Mouse (Mus musculus) frontal cortex, postnatal 25 days (tissue): ENCODE measurements around the gene Mrps33.

Source experiments
- DNase-seq, 2 experiments: peaks; one replicate each; pipeline ENCODE4 v3.0.0; 2022; ENCODE audit warnings: low spot score in 2 of 2

Mrps33 gene

DNA sequence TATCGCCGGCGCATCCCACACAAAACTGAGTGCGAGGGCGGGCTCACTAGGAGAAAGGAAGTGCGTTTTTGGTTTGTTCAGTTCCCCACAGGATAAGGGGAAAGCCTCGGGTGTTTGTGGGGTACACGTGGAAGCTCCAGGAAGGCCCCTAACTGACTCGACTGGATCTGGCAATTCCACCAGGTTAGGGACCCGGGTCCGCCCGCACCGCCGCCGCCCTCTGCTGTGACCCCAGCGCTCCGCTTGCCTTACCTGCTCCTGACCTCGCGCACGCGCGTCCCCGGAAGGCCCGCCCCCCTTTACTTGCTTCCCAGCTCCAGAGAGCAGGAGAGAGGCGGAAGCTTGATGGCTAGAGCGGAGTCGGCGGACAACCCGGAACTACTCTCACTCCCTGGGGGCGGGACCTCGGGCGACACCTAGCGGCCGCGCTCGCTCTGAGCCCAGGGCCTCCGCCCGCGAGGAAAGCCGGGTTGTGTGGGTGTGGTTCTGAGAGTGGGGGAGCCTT is at the start of gene Mrps33:
TSS of gene Mrps33 (minus strand) at position 377 of the 505 bp plus-strand sequence.
- peak; percentile 91 to 95 for DNase-seq

DNA sequence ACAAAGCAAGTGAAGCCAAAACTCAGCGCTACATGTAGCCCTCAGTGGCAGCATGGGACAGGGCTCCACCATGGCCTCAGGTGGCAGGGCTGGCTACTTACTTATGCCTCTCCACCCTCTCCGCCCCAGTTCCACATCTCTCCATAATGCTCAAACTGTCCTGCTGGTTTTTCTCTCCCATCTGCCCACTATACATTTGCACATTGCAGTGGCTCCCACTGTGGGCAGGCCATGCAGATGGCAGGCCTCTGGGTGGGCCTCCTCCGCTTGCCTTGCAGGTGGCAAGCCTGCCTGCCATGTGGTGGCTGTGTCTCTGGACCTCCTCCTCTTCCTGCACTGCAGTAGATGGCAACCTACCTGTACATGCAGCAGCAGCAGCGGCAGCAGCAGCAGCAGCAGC is 38.9 kb upstream of the Mrps33 start:
- no peak for DNase-seq

DNA sequence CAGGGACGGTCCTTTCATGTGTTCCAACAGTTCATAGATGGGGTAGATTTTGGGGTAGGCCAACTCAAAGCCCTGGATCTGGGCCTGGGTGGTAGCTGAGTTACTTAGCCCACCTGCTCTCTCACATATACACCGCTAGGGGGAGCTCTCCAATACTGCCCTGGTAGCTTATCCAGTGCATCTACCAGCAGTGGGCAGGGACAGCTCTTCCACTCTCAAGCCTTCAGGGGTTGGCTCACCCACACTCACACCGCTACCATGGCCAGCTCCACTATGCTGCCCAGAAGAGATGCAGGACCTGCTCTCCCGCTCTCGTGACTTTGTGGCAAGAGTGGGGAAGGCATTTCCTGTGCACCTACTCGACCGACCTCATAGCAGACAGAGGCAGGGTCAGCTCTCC is 38.0 kb upstream of the Mrps33 start:
- DNase-seq = no peak

DNA sequence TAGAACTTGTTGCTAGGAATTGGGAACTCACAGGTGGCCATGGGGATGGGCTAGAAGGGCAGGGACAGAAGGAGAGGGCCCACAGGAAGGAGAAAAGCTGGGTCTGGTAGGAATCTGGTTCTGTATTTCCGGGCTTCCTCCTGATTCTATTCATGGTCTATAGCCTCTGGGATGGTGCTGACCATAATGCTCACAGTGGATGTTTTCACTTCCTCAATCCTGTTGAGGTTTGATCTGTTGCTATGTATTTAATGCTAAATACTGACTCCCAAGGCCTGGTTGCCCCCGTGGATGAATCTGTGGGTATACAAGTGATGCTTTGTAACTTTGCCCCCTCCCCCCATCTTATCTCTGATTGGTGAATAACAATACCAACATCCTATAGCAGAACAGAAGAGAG is 36.8 kb upstream of the Mrps33 start:
- no peak for DNase-seq

DNA sequence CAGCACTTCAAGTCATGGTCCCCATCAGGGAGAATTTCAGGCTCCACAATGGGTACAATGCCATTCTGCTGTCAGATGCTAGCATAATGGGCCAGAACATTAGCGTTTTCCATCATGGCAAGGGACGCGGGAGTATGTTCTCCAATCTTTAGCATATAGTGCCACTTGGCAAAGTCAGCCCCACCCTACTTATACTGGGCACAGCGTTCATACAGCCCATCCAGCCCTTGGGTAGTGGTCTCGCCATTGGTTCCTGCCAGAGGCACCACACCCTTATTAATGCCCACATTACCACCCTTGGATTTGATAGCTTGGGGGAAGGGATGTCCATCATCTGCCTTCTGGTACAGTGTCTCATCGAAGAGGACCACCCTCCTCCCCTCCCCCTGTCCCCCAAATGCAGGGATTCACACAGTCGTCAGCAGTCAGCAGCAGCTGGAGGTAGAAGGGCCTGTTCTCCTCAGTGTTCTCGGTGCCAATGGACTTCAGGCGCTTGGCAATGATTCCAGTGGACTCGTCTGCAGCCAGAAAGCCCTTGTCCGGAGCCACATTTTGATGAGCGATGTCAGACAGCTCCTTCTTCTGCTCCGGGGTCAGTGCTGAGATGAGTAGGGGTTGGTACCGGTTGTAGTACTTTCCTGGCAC is 33.0 kb upstream of the Mrps33 start:
- DNase-seq = no peak

DNA sequence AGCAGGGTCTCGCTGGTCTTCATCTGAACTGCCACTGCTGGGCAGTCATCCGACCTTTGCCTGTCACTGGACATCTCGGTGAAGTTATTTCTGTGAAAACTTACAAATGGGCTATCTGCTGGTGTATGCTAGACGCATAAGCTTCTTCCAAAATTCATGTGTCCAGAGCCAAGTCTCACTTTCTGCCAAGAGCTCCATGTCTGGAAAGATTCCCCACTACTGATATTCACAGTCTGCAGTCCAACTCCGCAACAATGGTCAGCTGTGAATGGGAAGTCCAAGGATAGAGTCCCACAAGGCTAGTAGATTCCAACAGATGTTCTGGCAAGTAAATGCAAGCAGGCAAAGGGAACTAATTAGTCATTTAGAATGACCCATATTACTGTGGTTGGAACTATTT is 17.9 kb upstream of the Mrps33 start:
- no peak for DNase-seq

DNA sequence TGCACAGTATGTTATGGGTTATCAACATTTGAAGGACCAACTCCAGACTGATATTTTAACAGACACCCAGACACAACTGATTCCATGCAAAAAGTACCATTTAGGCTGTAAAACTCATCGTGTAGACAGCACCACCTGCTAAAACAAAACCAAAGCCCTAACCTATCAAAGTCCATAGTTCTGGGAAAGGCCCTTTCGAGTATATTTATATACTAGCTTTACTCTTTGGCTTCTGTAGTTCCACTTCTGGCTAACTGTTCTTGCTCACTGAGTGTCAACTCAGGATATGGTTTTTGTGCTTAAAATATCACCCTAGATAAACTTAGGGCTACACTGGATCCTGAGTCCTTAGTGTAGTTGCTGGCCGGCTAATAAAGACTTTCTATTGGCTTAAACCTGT is 10.5 kb upstream of the Mrps33 start:
- DNase-seq = no peak

DNA sequence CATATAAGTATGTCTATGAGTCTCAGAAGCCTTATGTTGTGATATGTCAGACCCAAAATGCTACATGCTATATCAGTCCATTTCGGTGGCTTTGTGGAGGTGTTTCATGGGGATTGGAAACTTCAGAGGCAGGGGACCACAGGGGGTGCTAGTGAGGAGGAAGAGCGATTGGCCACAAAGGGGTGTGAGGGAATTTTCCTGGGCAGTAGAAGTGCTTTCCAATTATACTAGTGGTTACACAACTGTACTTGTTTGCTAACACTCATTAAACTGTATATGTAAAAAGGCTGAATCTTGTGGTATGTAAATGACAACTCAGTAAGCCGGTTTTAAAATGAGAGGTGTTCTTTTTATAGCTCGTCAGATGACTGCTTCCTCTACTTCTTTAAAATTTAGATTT is 8.1 kb upstream of the Mrps33 start:
- no peak for DNase-seq

DNA sequence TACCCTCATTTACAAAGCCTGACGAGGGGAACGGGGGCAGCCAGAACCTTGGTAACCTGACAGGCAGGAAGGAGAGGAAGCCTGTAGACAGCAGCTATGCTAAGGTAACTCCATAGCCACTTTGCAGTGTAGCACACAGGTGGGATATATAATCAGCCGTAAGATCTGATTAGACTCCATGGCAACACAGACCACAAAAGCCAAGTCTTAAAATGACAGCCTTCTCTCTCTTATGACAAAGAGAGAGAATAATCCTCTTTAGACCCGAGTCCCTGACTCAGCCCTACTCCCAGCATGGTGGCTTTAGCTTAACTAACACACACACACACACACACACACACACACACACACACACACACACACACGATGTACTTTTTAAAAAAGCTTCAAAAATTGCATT is 2.3 kb downstream of the Mrps33 start:
- DNase-seq = no peak

DNA sequence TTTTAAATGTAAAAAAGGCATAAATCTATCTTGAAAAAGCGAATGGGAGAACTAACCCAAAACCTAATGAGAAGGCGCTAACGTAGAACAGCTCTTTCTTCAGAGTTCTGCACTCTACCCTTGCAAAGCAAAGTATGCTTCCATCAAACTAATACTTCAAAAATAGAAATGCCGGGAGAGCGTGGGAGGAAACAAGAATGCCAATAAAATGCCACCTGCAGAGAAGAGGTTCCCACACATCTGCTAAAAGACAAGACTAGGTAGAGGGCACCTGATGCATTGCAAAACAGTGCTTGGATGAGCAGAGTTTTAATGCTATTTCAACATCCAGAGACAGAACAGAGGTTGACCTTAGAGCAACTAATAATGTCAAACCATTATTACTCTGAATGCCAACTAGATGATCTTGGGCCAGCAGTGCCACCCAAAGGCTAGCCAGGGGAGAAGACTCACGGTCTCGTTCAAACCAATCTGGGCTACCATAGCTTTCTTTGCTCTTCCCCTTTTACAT is 3.7 kb downstream of the Mrps33 start:
- no peak for DNase-seq

DNA sequence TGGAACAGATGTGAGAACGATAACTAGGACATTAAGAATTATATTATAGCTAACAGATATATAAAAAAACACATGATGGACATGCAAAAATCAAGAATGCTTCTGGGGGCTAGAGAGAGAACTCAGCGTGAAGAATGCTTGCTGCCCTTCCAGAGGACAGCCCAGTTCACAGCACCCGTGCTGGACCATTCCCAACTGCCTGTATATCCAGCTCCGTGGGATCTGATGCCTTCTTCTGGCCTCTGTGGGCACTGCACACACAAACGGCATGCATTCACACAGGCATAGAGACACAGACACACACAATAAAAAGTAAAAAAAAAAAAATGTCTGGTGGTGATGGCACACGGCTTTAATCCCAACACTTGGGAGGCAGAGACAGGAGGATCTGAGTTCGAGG is 4.5 kb downstream of the Mrps33 start:
- no peak for DNase-seq

DNA sequence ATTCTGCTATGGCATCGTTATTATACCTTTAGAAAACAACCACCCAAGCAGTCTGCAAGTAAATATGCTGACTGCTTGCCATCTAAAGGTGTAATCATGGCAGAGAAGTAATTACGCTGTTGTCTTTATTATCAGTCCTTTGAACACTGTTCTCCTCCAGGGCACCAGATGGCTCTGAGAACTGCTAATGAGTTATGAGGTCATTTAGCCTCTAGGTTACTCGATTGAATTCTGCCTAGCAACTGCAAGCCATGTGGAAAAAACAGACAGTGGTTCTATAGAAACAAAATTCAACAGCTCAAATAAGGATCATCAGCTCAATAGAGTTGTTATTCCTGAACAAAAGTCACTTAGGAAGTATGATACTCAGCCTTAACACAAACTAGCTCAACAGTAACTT is 4.9 kb downstream of the Mrps33 start:
- no peak for DNase-seq

DNA sequence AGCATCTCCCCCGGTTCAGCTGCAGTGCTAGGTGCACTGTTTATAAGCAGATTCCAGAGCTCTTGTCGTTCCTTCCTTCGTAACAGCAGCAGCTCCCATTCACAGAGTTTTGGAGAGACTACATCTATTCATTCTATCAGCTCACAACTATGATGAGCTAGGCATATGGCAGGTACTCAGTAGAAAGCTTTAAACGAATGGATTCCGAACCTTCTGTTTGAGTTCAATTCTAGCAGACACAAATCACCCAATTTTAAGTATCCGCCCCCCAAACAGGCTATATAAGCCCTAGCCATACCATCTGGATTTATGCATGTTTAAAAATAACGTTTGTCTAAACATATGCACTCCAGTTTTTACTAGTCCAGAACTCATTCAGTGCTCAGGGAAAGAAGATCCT is 9.8 kb downstream of the Mrps33 start:
- DNase-seq = no peak

DNA sequence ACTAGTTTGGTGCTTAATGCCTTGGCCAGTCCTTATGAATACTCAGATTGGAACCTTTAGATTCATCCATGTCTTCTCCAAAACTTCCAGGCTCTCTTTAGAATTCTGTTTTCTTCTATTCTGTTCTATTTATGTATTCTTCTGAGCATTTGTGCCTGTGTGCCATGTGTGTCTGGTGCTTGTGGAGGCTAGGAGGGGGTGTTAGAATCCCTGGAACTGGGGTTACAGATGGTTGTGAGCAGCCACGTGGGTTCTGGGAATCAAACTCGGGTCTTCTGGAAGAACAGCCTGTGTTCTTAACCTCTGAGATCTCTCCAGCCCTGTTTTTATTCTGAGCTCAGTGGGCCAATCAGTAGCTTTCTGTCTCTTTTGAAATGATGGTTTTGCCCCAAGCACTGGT is 13.7 kb downstream of the Mrps33 start:
- DNase-seq = no peak

DNA sequence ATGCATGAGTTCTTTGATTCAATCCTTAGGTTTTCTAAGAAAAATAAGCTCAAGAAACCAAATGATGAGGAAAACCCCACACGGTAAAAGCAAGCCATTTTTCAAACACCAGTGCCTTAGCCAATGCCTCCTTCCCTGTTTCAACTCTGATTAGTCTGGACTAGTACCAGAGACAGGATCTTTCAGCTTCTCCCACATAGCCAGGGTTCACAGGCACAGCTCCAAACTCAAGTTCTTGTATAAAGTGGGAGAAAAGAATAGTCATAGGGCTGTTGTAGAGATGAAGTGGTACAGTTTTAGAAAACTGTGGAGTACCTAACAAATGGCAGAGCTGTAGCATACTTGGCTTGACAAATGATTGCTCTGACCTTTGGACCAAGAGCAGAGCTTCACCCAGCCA is 14.6 kb downstream of the Mrps33 start:
- DNase-seq = no peak

DNA sequence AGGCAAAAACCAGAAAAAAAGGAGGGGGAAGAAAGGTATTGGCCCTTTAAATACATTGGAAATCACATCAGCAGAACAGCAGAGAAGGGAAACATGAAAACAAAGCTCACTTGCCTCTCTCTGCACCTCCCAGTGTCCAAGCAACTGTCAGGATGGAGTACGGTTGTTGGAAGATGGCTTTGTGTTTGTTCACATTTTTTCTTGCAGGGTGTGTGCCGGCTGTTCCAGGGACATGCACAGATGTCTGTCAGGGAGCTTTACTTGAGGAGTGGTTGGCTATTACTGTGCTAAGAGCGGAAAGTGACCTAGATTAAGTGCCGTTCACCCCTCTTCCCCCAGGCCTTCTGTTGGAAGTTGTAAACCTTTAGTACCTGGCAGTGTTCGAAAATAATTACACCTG is 19.0 kb downstream of the Mrps33 start:
- DNase-seq = no peak

DNA sequence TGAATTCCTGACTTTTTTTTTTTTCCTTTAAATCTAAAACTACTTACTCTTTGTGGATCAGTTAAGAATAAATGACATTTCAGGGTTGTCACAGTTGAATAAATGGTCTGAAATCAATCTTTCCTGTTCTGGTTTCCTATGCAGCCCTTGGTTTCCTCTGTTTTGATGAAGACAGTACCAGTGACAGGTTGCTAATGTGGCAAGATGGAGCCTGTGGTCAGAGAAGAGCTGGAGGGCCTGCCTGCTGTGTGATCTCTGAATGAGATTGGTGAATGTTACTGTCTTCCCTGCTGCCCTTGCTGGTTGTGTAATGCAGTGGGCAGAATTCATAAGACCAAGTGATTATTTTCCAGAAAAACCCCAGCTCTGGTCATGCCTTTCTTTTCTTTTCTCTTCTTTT is 22.4 kb downstream of the Mrps33 start:
- DNase-seq = no peak

DNA sequence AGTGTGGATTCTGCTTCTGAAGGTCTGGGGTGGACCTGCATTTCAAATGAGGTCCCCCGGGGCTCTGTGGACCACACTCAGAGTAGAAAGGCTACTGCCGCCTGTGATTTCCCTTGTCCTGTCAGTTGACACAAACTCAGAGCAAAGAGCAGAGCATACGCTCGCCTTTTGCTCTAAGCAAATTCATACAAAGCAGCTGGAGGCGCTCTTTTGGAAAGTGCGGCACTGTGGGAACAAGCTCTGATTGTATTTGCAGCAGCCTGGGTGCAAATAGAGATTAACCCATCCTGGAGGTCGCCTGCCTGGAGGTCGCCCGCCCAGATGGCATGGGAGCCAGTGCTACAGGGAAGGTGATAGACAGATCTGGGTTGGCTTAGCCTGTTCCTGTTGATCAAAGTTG is 23.0 kb downstream of the Mrps33 start:
- DNase-seq = no peak

DNA sequence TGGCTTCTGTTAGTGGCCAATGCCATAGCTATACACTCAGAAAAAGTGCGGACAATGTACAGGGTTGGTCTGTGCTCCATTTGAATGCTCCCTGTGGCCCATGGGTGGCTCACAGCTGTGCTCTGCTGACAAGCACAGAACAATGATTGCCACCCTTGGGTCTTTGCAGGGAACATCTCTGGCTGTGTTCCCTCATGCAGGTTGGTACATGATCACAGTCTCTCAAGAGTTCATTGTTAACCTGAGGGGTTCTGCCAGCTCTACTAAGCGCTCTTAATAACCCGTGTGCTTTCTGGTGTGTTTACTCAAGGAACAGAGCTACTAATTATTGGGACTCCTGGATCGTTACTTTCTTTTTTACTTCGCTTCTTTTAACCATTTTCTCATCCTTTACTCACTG is 24.8 kb downstream of the Mrps33 start:
- no peak for DNase-seq

DNA sequence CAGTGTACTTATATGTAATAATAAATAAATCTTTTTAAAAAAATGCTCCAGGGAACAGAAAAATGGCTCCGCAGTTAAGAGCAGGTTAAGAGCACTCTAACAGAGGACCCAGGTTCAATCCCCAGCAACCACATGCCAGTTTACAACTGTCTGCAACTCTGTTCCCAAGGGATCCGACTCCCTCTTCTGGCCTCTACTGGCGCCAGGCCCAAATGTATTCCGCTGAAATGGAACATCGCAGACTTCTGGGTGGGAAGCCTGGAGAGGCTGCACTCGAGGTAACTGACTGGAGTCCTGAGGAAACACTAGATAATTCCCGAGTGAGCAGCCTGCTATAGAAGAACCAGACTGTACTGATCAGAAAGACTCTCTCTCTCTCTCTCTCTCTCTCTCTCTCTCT is 27.3 kb downstream of the Mrps33 start:
- no peak for DNase-seq

DNA sequence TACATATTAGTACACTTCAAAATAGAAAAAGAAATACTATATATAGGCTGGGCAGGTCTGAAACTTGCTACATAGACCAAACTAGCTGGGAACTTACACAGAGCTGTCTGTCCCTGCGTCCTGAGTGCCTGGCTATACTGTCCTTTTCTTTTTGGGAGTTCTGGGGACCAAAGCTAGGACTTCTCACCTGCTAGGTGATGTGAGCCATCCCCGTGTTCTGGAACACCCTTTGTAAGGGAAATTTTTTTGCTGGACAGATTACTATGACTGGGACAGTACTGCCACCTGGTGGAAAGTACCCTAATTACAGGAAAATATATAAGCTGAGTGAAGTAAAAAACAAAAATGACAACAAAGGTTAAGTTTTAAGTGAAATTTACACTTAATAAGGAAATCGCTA is 28.2 kb downstream of the Mrps33 start:
- DNase-seq = no peak

DNA sequence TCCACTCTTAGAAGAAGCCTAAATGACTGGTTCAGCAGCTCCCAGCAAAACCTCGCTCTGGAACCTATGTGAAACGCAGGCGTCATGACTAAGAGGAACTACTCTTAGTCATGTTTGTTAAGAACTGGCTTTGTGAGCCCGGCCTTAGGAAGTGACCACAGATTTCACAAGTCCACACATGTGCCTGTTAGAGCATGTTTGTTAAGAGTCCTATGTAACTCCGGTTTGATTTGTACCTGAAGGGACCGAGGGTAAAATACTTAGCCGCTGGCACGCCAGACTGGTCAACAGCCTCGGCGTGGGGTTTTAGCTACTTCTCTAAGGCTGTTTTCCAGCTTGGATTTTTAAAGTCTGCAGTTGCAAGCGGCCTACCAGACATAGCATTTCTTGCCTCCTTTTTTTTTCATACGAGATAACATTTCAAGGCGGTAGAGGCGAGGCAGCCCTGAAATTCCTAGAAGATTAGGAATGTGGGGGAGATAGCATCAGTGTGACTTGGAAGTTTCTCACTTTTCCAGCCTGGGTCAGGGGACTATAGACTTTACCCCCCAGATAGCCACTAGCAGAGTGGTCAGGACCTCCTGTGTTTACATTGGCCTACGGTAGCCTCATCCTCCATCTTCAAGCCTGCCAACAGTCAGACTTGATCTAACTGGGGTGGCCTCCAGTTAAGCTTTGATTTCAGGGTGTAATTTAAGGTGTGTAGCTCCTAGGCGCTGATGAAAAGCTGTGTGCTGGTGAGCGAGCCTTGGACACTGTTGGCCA is 28.8 kb downstream of the Mrps33 start:
- DNase-seq = no peak
